Mouse (Mus musculus) neutrophil, adult 5-6 weeks (primary cell): Measurements from ENCODE around the gene Mrtfb. TPM values are rescaled to one million over a fixed set of nuclear protein-coding genes. Genes with fewer than 3 reads are reported as not detected.

Experiments used
- ATAC-seq: fragments of 151-379, 151-347 bp; 2 replicates; pipeline ENCODE4 v1.8.0; 2017; ENCODE audit warnings: mild to moderate bottlenecking, moderate TSS enrichment; ENCODE audit not compliant: insufficient number of reproducible peaks, poor library complexity, low FRiP score, severe bottlenecking; ENCODE audit errors: extremely low read depth
- total RNA-seq: library from RNA; stranded (forward); fragments of 200-1000 nt; gene quantifications from 2 replicates; pipeline ENCODE4 v1.2.3, GENCODE M21; 2017

Gene Mrtfb
- total RNA-seq, 1 experiment from 2014 or later: 8.7 TPM

GRCm38 (mm10) chr16:13371740-13372287 is 115.5 kb downstream of the Mrtfb start:
- no peak for ATAC-seq

GRCm38 (mm10) chr16:13372899-13373533 is 116.7 kb downstream of the Mrtfb start:
- ATAC-seq: no peak

GRCm38 (mm10) chr16:13376947-13377486 is 120.7 kb downstream of the Mrtfb start:
- ATAC-seq: no peak

GRCm38 (mm10) chr16:13378157-13378556 is 121.9 kb downstream of the Mrtfb start:
- ATAC-seq: no peak

- no peak for ATAC-seq
These were observed 123.6 kb downstream of the Mrtfb start for GRCm38 (mm10) chr16:13379865-13380264.

- no peak for ATAC-seq
These were observed 125.5 kb downstream of the Mrtfb start for GRCm38 (mm10) chr16:13381771-13382170.

- ATAC-seq: no peak
These were observed 131.0 kb downstream of the Mrtfb start for GRCm38 (mm10) chr16:13387306-13387705.

- no peak for ATAC-seq
These were observed 144.1 kb downstream of the Mrtfb start for GRCm38 (mm10) chr16:13400375-13400774.

GRCm38 (mm10) chr16:13401591-13401990 is 145.3 kb downstream of the Mrtfb start:
- ATAC-seq: no peak

- no peak for ATAC-seq
These were observed 148.4 kb downstream of the Mrtfb start for GRCm38 (mm10) chr16:13404656-13405055.

- ATAC-seq: no peak
These were observed 149.1 kb downstream of the Mrtfb start for GRCm38 (mm10) chr16:13405403-13405802.

GRCm38 (mm10) chr16:13409530-13410163 is 153.4 kb downstream of the Mrtfb start:
- ATAC-seq: no peak

GRCm38 (mm10) chr16:13410760-13411159 is 154.5 kb downstream of the Mrtfb start:
- no peak for ATAC-seq

GRCm38 (mm10) chr16:13411531-13411930 is 155.2 kb downstream of the Mrtfb start:
- no peak for ATAC-seq

GRCm38 (mm10) chr16:13414566-13414965 is 158.3 kb downstream of the Mrtfb start:
- no peak for ATAC-seq

GRCm38 (mm10) chr16:13414972-13415371 is 158.7 kb downstream of the Mrtfb start:
- no peak for ATAC-seq

GRCm38 (mm10) chr16:13415465-13415864 is 159.2 kb downstream of the Mrtfb start:
- no peak for ATAC-seq

- ATAC-seq: no peak
These were observed 160.2 kb downstream of the Mrtfb start for GRCm38 (mm10) chr16:13416465-13416864.

GRCm38 (mm10) chr16:13417904-13418303 is 161.6 kb downstream of the Mrtfb start:
- no peak for ATAC-seq

GRCm38 (mm10) chr16:13419752-13420151 is 163.5 kb downstream of the Mrtfb start:
- ATAC-seq: no peak
